Mouse (Mus musculus) heart, postnatal 4 days (tissue): ENCODE data around the gene Bpi. TPM values are rescaled to one million over a fixed set of nuclear protein-coding genes. Genes with fewer than 3 reads are reported as not detected.

ENCODE experiments used
- DNase-seq: peaks from one replicate; pipeline ENCODE4 v3.0.0; 2021
- total RNA-seq, 2 experiments: library from RNA; stranded (reverse); gene quantifications; 2 replicates each; pipeline ENCODE4 v1.2.3; 2021

The Bpi gene
- not detected for total RNA-seq

GRCm38 (mm10) chr2:158258005-158258418 lies at the start of gene Bpi:
Gene Bpi, plus strand, starts transcription at chr2:158258094.
- no peak for DNase-seq

DNA sequence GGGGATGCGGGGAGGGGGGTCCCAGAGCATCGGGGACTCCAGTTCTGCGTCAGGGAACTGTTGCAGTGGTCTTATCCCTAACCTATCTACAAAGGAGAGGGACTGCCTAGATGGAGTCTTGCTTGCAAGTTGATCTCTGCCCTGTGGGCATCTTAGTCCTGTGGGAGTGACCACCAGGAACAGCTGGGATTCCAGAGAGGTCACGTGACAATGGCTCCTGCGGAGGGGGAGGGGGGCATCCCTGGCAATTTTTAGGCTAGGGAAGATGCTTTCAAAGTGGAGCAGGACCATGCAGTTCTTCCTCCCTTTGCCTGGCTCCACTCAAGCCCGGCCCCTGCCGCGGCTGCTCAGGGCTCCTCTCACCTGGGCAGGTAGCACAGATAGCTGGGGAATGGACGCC lies 48.1 kb upstream of the Bpi start:
- no peak for DNase-seq

DNA sequence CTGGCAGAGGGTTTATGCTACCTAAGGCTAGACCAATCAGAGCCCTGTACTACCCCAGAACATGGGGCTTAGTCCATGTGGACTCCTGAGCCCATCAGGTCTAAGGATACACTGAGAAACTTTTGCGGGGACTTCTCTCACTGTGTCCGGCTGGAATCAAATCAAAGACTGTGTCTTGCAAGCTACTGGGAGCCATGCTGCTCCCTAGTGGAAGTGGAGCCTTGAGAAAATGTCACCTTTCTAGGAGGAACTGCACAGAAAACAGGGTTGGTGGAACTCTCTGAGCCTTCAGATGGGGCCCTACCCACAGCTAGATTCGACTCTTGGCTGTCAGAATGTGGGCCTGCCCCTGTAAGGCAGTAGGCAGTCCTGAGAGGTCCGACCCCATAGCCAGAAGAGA lies 47.4 kb upstream of the Bpi start:
- DNase-seq, result peak; percentile 62

DNA sequence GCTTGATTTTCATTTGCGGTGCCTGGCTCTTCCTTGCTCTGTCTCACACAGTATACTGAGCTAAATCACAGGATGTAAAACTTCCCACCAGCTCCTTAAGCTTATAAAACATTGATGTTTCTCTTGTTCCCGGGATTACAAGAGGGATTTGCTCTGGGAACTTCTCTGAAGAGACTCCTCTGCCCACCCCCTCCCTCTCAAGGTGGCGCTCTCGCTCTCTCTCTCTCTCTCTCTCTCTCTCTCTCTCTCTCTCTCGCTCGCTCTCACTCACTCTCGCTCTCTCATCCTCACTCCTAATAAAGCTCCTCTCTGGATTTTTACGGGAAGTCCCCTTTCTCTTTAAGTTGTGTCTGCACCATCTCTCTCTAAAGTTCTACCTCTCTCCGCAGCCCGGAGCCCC lies 46.9 kb upstream of the Bpi start:
- no peak for DNase-seq

DNA sequence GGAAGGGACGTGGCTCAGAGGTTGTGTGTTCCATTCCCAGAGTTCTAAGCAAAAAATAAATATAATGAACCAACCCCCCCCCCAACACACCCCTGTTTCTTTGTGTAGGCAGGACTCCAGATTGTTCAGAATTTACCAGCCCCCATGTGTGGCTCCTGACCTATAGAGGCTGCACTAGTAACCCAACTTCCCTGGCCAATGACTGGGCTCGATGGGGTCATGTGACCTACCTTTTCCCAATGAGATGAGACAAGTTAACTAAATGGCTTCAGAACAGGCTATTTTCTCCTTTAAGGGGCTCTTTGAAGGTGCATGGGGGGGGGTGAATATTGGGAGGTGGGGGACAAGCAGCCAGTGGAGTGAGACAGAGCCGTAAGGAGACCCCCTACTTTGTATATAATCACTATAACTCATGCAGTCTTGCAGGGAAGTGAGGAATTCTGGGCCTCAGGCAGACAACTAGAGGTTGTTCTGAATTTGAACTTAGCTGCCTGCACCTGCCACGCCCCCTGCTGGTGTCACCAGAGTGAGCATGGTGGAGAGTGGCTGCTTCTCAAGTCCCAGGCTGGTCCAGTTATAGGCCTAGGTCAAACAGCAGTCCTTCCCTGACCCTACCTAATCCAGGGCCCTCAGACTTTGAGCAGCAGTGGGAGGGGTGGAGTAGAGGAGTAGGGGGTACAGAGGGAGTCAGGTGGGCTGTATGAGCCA lies 46.0 kb upstream of the Bpi start:
- DNase-seq, result no peak

DNA sequence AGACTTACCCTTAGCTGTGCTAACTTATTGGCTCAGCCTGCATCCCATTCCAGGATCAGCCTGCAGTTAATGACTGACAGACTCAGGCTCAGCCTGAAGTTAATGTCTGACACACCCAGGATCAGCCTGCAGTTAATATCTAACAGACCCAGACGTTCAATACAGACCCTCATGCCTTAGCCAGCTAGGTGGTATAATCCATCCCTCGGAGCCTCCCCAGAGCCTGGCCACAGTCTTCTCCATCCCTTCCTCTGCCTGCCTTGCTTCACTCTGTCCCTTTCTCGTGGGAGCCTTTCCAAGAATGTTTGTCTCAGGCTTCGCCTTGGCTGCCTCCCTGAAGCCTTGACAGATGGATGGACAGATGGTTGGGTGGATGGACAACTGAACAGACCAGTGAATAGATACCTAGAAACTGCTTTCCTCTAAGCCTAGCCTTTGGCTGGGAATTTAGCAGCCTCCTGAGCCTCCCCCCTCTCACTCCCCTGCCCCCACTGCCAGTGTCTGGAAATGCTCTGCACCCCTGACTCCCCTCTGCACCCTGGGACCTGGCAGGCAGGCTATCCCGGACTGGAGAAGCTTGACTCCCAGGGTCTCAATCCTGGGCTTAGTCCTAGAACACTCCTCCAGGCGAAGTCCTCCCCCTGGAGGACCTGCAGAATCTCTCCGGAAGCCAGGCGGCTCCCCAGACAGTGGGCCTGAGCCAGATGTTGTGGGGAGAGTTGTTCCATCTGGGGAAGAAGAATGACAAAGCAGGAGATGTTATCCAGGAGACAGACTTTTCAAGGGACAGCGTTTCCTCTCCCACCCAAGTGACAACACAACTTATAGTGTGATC lies 42.4 kb upstream of the Bpi start:
- DNase-seq, result peak; percentile 71

GRCm38 (mm10) chr2:158216510-158216909 lies 41.4 kb upstream of the Bpi start:
- peak; percentile 43 for DNase-seq

DNA sequence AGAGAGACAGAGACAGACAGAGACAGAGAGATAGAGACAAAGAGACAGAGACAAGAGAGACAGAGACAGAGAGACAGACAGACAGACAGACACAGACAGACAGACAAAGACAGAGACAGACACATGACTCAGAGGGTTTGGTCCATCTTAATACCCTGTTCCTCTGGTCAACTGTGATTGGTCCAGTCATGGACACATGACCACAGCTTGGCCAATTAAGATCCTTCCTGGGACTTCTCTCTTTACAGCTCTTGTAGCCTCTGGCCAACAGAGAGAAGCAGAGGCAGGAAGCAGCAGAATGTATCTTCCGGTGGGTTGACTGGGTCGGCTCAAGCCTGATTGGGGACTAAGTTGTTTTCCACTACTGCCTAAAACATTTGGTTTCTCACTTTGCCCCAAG lies 38.3 kb upstream of the Bpi start:
- DNase-seq, result no peak

GRCm38 (mm10) chr2:158221446-158222084 lies 36.3 kb upstream of the Bpi start:
- no peak for DNase-seq

GRCm38 (mm10) chr2:158222664-158223063 lies 35.2 kb upstream of the Bpi start:
- DNase-seq, result peak; percentile 47

- DNase-seq, result no peak
These were observed 34.4 kb upstream of the Bpi start for GRCm38 (mm10) chr2:158223497-158223896.

DNA sequence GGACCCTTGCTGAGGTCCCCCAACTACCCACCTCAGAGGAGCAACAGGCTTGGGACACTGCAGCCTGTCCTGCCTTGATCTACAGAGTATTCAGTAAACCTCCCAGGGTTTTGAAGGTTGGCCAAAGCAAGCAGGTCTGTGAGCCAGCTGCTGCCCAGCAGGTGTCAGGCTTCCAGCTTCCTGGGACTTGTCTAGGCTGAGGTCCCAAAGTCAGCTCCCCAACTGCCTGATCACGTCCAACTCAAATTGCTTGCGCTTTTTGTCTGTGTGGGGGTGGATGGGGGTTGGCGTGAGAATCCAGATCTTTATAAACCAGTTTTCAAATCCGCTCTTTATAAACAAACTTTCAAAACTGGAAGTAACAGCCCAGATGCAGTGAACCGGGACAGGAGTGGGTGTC lies 32.6 kb upstream of the Bpi start:
- peak; percentile 64 for DNase-seq

DNA sequence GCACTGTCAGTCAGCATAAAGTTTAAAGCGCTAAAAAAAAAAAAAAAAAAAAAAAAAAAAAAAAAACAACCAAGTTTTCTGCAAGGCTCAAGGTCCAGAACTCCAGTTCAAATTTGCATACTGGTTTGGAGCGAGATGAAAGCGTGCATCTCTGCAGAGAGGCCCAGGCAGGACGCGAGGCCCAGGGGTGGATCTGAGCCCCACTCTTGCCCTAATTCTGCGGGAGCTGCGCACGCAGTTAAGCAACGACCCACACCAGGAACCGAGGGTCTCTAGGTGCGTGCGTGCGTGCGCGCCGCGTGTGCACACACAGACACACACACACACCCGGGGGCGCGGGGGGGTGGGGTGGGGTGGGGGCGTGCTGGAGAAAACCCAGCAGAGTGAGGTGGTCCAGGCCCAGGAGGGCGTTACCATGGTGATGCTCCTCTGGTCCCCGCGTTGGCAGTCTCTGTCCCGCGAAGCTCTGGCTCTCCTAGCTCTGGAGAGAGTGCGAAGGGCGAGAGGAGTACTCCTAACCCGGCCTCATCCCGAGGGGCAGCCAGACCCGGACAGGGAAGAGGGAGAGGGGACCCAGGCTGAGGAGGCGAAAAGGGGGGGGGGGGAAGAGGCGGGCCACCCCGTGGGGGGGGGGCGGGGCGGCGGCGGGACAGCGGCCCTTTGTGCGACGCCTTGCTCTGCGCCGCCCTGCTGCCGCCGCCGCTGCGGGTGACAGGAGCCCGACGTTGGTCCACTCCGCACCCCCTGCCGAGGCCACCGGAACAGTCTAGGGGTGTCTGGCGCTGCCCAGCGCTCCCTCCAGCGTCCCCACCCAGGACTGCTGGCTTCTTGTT lies 29.0 kb upstream of the Bpi start, which contains the start of gene D630003M21Rik:
D630003M21Rik (minus strand) TSS at position 553 of the 833 bp plus-strand sequence.
- peak; percentile 36 for DNase-seq

GRCm38 (mm10) chr2:158229503-158229892 lies 28.4 kb upstream of the Bpi start:
- no peak for DNase-seq

DNA sequence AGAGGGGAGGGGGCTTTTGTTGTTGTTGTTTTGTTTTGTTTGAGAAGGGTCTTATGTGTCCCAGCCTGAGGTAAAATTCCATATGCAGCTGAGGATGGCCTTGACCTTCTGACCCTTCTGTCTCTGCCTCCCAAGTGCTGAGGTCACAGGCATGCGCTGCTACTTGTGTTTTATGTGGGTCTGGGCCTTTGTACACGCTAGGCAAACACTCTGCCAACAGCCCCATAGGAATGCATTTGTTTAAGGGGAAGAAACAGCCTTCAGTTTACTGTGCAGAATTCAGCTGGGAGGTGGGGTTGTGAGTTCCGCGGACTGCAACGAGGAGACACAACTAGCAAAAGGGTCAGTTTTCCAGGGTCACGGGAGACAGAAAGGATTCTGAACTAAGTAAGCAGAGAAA lies 27.3 kb upstream of the Bpi start:
- DNase-seq, result no peak

DNA sequence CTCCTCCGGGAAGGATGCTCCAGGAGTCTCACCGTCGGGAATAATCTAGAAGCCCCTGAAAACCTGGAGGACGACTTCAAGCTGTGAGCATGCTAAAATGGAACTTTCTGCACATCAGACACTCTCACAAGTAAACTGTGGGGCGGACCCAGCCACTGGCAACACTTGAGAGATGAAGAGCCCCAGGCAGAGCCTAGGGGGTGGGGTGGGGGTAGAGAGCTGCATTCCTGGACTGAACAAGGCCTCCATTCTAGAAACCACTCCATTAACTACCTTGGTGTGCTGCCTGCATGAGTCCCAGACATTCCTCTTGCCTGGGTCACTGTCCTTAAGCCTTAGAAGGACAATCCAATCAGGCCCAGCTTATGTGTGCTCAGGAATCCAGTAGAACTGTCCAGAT lies 26.8 kb upstream of the Bpi start:
- no peak for DNase-seq

DNA sequence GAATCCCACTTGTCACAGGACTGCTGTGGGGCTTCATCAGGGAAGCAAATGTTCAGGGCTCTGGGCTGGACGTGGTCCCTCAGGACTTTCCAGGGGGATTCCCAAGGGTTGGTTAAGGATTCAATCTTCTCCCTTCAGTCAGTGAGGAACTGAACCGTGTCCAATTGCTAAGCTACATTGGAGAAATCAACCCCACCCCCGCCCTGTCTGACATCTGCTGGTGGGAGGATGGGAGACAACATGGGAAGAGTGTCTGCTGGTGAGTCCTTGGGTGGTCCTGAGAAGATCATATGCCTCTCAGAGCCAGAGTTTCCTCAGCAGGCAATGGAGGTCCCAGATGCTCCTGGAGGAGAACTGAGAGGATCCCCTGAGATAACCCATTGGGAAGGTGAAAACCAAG lies 25.5 kb upstream of the Bpi start:
- no peak for DNase-seq

DNA sequence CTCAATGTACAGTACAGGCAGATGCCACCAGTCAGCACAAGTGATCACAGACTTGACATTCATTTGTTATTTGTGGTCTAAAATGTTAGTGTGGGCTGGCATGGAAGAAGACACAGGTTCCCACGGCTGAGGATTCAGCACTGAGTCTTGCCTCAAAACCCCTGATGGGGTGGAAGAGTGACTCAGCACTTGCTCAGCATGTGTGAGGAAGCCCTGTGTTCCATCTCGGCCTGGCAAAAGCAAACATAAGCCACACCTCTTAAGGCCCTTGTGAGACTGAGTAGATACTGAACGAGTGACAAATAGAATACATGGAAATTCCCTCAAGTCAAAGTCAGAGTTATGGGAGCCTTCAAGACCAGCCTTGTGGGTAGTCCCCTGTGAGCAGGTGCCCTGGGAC lies 24.8 kb upstream of the Bpi start:
- DNase-seq, result no peak

DNA sequence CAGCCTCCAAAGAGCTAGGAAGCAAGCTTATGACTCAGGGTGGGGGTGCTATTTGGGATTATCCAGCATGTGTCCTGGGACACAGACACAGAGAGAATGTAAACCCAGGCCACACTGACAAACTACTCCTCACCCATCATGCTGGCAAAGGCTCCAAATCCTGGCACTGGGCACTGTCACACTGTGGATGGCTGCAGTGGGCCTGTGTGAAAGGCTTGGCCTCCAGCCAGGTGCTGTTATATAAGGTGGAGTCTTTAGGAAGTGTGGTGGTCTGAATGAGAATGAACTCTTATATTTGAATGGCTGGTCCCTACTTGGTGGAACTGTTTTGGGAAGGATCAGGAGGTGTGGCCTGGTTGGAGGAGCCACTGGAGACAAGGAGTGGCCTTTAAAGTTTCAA lies 21.2 kb upstream of the Bpi start:
- no peak for DNase-seq

DNA sequence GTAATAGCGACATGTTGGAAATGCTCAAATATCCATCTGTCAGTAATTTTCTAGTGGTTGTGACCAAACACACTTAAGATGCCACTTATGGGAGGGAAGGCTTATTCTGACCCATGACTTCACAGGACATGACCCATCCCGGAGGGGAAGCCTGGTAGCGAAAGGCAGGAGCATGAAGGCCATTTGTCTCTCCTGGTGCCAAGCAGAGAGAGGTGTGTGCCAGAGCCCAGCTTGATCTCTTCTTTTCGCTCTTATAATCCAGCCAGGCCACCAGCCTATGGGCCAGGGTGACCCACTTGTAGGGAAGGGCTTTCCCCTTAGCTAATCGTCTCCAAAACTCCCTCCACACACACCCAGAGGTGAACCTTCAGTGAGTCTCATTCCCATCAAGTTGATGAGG lies 19.8 kb upstream of the Bpi start:
- DNase-seq, result no peak

DNA sequence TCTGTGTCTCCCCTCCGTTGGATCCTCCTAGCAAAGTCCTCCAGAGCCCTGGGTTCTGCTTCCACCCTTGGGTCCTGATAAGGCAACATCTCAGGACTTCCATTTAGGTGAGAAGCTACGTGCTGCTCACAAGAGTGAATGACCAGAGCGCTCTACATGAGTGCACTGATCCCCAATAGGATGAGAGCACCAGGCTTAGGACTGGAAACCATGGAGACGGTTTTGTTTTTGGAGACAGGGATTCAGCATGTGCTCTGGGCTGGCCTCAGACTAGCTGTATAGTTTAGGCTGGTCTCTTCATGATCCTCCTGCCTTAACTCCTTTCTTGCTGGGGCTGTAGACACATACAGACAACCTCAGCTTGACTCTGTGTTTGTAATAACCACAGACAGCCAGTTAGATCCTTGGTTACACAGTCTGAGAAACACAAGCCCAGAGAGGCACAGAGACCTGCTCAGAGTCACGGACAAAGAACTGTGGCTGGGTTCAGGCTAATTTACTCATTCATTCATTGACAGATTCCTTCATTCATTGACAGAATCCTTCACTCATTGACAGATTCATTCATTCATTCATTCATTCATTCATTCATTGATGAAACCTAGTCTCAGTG lies 16.7 kb upstream of the Bpi start:
- DNase-seq, result no peak
